Mouse (Mus musculus) spleen, postnatal 36 days (tissue): ENCODE data around the gene Calm2.

Source experiments
- DNase-seq, 2 experiments: peaks; one replicate each; pipeline ENCODE4 v3.0.0; 2022; ENCODE audit warnings: low spot score in 2 of 2, mixed read lengths in 1 of 2

The Calm2 gene

DNA sequence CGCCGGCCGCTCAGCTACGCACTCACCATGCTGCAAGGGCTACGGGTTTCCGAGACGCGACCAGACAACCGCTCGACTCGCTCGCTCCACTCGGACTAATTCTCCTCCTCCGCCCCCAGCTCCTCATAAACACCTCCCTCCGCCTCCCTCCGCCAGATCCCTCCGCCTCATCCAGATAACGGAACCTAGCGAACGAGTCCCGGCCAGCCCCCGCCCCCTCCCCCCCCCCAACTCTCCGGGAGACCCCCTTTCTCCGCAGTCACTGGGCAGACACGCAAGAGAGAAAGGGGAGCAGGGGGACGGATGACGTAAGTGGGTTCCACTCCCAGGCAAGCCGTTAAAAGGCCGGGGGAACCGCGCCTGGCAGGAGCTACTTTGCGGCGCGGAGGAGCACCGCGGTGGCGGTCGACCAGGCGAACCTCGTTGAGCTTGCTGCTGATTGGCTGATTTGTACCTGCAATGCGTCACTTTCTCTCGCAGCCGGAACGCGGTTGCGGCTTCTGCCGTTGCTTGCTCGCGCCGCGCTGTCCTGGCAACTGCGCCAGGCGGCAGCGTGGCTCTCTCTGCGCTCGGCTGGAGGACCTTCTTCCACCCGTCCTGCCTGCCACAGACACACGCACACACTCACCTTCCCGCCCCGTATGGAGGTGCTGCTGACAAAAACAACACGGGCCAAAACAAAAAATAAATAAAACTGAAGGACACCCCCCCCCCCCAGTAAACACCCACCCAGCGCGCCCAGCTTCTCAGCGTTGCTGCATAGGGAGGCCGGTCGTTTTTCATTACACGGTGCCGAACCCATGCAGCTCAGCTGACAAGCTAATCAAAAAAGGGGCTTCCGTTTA is at the start of gene Calm2:
Gene Calm2, minus strand, starts transcription at position 169 of the 845 bp plus-strand sequence.
- DNase-seq, result peak; percentile 97 to 98

- DNase-seq, result no peak
These were observed 48.8 kb upstream of the Calm2 start for GRCm38 (mm10) chr17:87495504-87495903.

DNA sequence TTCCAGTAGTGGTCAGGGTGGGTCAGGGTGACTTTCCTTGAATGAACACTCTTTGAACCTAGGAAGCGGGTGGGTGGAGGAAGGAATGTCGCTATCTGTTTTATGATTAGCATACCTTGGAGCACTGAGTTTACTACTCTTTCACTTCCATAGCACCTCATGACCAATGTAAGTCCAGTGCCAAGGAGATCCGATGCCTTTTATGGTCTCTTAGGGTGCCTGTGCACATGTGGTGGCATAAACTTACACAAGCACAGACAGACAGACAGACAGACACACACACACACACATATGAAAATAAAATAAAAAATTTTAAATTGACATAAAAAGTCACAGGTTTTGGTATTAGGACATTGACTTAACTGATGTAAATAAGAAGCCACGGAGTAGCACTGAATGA is 47.6 kb upstream of the Calm2 start:
- DNase-seq, result no peak

DNA sequence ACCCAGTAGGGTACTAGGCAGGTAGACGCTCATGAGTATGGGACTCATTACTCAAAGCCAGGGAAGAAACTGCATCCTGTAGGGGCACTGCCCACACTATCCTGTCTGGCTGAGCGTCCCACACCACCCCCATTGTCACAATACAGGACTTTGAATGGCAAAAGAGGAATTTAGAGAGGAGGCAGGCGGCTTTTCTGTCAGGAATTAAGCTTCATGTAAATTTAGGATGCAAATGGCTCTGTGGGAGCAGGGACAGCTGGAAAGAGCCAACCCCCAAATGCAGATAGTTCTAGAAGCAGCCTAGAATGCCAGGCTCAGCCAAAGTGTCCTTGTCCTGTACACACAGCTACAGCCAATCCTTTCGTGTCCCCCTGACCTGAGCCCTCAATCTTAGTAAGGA is 45.6 kb upstream of the Calm2 start:
- DNase-seq, result no peak

DNA sequence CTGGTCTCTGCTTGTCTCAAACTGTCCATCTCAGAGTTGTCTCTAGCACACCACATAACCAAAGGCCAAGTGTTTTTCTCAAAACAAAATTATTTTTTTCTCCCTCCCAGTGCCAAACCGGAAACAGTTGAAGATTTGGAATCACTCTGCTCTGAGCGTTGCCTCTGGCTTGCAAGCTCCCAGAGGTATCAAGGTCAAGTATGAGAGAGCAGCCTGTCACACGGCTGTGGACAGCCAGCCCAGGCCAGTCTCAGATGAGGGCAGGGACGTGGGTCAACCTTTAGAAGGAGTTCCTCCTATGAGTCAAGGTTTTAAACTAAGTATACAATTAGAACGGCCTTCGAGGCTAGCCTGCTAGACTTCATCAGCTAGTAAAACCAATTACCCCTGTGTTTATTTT is 43.6 kb upstream of the Calm2 start:
- DNase-seq, result no peak

GRCm38 (mm10) chr17:87485751-87486150 is 39.0 kb upstream of the Calm2 start:
- DNase-seq, result no peak

DNA sequence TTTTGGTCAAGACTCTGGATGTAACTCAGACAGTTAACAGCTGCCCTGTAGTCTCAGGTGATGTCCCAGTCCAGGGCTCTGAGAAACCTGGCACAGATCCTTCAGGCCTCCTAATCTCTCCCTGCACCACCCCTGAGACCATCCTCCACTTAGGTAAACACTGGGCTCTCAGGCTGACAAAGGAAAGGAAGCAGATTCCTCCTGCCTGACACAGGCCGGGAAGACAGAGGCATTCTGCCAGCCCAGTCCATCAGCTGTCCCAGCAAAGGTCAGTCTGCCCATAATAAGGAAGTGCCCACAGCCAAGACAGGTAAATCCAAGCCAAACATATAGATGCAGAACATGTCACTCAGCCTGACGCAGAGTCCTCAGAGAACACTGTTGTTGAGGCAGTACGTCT is 36.1 kb upstream of the Calm2 start:
- DNase-seq, result no peak

- DNase-seq, result no peak
These were observed 31.8 kb upstream of the Calm2 start for GRCm38 (mm10) chr17:87478569-87478968.

DNA sequence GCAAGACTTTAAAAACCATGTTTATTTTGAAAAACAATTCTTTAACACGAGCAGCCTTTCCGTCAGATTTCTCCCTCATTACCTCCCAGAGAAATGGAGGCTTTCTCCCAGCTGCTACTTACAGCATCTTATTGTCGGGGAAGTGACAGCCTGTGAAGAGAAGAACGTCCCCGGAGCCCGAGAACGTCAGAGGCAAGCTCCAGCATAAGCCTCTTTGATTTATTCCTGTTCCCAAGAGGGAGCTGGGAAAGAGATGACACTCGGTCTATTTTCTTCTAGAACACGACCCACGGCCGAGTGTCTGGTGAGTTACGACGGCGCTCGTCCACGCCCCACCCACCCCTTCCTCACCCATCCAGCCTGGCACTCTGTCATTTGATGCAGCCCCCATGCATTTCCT is 30.9 kb upstream of the Calm2 start:
- no peak for DNase-seq

- no peak for DNase-seq
These were observed 28.6 kb upstream of the Calm2 start for GRCm38 (mm10) chr17:87475356-87475755.

DNA sequence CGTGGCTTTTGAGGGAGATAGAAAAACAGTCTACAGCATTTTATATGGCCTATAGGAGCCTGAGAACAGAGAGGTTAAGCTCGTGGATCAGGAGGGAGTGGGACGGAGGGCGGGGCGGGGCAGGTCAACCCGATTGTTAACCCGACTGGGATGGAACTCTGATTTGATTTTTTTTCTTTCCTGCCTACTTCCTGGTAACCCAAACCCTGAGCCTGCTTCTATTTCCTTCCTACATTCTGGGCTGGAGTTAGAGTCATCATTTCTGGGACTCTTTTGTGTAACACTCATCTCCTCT is 27.7 kb upstream of the Calm2 start:
- no peak for DNase-seq

GRCm38 (mm10) chr17:87473736-87474500 is 27.2 kb upstream of the Calm2 start:
- no peak for DNase-seq

- DNase-seq, result no peak
These were observed 26.7 kb upstream of the Calm2 start for GRCm38 (mm10) chr17:87473441-87473735.

DNA sequence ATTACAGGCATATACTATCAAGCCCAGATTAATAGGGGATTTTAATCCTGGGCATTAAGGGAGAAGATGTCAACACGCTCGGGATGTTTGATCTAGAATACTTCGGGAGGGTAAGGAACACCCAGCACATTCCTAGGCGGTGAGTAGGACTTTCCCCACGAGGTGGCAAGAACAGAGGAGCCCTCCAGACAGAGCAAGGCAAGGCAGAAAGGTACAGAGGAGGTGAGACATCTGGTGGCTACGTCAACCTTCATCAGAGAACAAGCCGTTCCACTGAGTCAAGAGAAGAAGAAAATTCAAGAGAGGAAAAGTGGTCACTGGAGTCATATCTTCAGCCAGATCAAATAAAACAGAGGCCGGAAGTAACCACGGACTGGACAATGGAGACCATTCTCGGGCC is 26.1 kb upstream of the Calm2 start:
- DNase-seq, result no peak

GRCm38 (mm10) chr17:87471661-87472060 is 24.9 kb upstream of the Calm2 start:
- DNase-seq, result no peak

DNA sequence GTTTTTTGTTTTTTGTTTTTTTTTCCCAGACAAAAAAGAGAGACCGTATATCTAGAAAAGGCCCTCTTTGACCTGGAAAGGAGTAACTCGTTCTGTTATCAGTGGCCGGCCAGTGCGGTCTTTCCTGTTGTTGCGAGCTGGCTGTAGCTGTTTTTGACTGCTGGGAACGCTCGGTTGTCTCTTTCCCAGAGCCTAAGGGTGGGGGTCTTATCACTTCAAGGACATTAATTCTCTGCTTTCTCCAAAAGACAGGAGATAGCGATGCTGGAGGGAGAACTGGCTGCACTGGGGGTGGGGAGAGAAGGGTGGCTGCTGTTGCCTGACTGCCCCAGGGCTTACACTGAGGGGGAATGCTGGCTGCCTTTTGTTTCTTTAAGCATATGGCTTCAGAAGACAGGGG is 24.1 kb upstream of the Calm2 start:
- no peak for DNase-seq

GRCm38 (mm10) chr17:87470282-87470681 is 23.5 kb upstream of the Calm2 start:
- no peak for DNase-seq

- no peak for DNase-seq
These were observed 22.7 kb upstream of the Calm2 start for GRCm38 (mm10) chr17:87469428-87469827.

GRCm38 (mm10) chr17:87468616-87469015 is 21.9 kb upstream of the Calm2 start:
- DNase-seq, result no peak

- DNase-seq, result no peak
These were observed 14.8 kb upstream of the Calm2 start for GRCm38 (mm10) chr17:87461499-87461896.

GRCm38 (mm10) chr17:87460669-87461498 is 14.1 kb upstream of the Calm2 start:
- no peak for DNase-seq
